Mouse (Mus musculus): ENCODE results near the gene Mast1.

Gene Mast1

DNA sequence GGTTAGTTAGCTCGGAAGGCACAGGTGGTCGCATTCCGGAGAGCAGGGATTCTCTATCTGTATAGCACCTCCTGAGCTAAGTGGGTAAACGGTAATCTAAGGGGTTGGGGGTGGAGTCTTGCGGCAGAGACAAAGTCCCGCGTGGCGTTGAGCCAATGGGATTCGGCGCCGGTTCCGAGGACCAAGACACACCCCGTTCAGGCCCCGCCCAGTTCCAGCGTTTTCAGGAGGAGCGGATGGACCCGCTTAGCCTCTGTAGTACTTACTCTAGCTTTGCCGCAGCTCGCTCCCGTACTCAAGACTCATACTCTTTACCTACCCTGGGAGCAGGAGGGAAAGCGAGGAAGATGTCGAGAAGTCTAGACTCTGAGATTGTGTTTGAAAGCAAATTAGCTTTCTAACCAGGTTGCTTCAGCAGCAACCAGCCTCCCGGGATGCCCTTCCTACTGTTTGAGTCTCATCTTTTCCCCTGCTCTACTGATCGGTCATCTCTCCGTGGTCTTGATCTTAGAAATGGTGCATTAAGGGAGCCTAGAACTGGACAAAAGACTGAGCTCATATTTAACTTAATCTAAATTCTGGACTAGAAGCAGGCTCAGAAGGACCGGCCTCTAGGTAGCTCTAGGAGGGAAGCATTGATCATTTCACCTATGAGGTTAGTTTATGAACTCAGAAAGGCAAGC is 7.5 kb upstream of the Mast1 start:
- no peak for DNase-seq (ENCODE audit: low spot score in 2 of 2)

- no peak for DNase-seq (ENCODE audit: low spot score in 2 of 2)
Observed at GRCm38 (mm10) chr8:84943699-84944098, 6.5 kb upstream of the Mast1 start.

- DNase-seq (ENCODE audit: low spot score in 2 of 2): no peak
Observed at GRCm38 (mm10) chr8:84937620-84938485, 694 bp upstream of the Mast1 start.

GRCm38 (mm10) chr8:84936041-84936961 is 858 bp downstream of the Mast1 start:
- DNase-seq (ENCODE audit: low spot score in 2 of 2): no peak

GRCm38 (mm10) chr8:84935489-84935888 is 1.7 kb downstream of the Mast1 start:
- no peak for DNase-seq (ENCODE audit: low spot score in 2 of 2)

DNA sequence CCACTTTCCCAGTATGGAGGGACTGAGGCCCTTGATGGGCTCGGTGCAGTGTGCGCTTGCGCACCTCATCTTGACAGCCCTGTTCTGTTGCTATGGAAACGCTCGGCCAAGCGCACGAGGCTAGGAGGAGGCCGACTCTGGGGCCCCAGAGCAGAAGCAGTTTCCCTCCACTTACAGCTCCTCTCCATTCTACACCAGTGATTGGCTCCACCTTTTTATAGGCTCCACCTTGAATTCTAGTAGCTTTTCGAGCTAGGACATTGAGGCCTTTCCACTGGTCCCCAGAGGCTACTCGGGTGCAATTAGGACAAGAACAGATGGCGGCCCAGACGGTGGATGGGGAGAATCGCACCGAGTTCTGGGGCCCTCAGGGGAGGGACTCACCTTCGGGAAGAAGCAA is 2.3 kb downstream of the Mast1 start:
- no peak for DNase-seq (ENCODE audit: low spot score in 2 of 2)

GRCm38 (mm10) chr8:84933767-84934559 is 3.2 kb downstream of the Mast1 start:
- no peak for DNase-seq (ENCODE audit: low spot score in 2 of 2)

GRCm38 (mm10) chr8:84930582-84930981 is 6.6 kb downstream of the Mast1 start:
- DNase-seq (ENCODE audit: low spot score in 2 of 2): no peak

DNA sequence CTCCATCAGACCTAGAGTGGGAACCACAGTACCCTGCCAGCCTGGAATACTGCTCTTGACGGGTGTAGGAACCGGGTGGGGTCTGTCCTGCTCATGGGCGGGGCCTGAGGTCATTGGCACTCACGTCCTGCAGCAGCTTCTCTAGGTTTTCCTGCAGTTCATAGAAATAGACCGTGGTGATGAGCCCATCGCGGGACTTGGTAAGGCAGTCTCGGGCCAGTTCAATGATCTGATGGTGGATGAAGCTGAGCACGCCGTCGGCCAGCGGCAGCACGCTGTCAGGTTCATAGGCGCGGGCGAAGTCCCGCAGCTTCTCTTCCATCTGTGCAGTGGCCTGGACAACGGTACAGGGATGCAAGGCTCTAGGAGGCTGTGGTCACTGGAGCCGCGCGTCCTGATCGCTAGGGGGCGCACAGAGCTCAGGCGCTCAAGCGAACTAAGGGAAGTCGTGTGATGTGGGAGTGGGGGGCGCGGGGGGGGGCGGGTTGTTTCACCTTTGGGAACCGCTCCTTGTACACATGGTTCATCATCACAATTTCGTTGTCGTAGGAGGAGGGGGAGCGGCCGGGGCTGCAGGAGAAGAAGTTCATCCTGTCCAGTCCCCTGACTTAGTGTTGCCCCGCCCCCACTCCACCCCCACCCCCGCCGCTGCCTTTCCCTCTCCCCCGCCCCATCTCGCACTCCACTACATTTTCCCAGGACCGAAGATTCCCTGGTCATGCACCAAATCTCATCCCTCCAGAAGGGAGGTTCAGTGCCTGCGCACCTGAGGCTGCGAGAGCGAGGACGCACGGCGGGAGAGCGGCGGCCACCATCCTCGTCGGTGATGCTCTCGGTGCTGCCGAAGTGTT is 8.5 kb downstream of the Mast1 start:
- DNase-seq (ENCODE audit: low spot score in 2 of 2): peak; percentile 48 to 65

- DNase-seq (ENCODE audit: low spot score in 2 of 2): no peak
Observed at GRCm38 (mm10) chr8:84927513-84927912, 9.6 kb downstream of the Mast1 start.

DNA sequence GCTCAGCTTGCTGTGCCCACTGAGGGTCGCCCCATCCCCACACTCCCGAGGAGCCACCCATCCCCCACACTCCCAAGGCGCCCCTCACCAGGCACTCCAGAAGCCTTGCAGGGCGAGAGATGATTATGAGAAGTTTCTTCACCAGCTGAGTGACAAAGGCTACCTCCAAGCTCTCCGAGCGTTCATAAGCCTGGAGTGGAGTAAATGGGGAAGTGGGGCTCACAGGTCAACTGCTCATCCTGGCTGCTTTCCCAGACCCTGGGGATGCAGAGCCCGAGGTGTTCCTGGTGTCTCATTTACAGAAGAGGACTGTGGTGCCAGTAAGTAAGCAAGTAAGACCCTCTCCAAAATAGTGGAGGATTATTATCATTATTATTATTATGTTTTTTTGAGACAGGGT is 11.6 kb downstream of the Mast1 start:
- DNase-seq (ENCODE audit: low spot score in 2 of 2): no peak

- no peak for DNase-seq (ENCODE audit: low spot score in 2 of 2)
Observed at GRCm38 (mm10) chr8:84921596-84921995, 15.6 kb downstream of the Mast1 start.

- no peak for DNase-seq (ENCODE audit: low spot score in 2 of 2)
Observed at GRCm38 (mm10) chr8:84918646-84919045, 18.5 kb downstream of the Mast1 start.

DNA sequence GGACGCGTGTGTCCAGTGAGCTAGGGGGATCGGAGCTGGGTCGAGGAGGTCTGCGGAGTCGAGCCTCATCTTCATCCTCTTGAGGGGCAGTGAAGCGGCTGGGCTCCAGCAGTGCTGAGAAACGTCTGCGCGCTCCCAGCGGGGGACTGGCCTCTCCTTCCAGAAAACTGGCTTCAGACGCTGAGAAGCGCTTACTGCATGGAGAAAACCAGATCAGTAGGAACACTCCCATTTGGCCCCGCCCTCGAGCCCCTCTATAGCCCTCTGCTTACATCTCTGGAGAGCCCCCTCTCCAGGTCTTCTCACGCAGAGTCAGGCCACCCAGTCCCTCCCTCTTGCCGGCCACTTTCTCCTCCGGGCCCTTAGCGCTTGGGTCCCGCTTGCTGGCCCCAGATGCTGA is 19.4 kb downstream of the Mast1 start:
- DNase-seq (ENCODE audit: low spot score in 2 of 2): no peak

DNA sequence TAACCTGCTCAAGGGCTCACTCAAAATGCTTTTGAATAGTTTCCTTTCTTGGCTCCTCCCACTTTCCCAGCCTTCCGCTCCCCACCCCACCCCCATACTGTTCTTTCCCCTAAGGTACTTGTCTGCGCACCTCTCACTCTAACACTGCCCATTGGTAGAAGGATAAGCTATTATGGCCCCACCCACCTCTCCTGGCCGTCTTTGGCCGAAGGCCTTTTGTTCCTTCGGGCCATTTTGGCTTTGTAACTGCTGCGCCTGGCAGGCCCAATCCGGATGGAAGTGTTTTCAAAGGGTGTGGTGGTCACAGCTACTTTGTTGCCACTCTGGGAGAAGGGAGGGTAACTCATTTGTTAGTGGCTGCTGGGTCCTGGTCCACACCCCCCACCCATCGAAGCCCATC is 21.9 kb downstream of the Mast1 start:
- DNase-seq (ENCODE audit: low spot score in 2 of 2): no peak

DNA sequence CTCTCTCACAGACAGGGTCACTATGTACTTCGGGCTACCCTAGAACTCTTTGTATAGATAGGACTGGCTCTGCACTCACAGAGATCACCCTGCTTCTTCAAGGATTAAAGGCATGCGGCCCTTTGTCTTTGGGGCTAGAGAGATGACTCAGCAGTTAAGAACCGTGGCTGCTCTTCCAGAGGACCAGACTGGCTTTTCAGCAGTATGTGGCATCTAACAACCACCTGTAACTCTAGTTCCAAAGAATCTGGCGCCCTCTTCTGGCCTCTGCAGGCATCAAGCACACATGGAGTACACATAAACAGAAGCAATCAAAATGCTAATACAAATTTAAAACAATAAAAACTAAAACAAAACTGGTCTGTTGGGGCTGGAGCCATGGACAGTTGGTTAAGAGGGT is 23.2 kb downstream of the Mast1 start:
- DNase-seq (ENCODE audit: low spot score in 2 of 2): no peak

DNA sequence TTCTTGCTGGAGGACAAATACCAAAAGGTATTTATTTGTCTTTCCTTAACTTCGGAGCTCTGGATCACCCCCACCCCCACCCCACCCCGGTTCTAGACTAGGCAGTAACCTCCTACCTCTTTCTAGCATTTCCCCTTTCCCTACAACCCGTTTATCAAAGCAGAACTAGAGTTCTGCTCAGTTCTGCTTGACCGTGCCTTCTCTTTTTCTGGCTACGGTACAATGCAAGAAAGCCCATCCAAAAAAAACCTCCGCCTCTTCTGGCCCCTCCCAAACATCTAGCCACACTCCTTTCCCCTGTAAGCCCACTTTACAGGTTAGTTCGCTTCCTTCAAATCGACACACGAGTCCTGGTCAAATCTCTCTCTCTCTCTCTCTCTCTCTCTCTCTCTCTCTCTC is 23.7 kb downstream of the Mast1 start:
- DNase-seq (ENCODE audit: low spot score in 2 of 2): no peak

- DNase-seq (ENCODE audit: low spot score in 2 of 2): peak; percentile 66 to 74
Observed at GRCm38 (mm10) chr8:84912895-84913501, 24.2 kb downstream of the Mast1 start.

DNA sequence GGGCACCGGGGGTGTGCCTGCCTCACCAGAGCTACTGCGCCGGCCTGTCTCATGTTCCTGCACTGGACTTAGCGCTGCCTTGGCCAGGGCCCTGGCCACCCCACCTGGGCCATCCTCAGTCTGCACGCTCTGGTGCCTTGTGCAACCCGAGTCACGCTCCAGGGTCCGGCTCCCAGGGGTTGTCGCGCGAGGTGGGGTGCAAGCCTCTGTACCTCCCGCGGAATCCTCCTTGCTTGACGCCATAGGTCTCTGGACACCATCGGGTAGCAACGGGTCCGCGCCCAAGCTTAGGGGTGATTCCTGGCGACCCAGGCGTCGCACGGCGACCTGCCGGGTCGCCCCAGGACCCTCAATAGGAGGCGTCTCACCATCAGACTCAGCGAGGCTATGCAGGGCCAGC is 24.8 kb downstream of the Mast1 start:
- no peak for DNase-seq (ENCODE audit: low spot score in 2 of 2)

DNA sequence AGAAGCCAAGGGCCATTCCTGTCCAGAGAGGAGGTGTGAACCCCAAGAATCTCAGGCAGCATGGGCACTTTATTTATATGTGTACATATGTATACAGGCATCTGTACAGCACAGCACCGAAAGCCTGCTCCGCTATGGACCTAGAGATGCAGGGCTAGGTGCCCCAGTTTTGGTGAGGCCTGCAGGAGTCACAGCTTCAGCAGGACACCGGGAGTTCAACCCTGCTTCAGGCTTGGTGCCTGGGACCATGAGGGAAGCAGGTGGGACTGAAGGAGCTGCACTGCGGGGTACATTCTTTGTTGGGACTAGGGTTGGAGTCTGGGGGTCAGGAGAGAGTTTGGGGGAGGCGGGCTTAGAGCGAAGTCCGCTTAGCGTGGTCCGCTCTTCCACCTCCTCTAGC is 25.3 kb downstream of the Mast1 start:
- no peak for DNase-seq (ENCODE audit: low spot score in 2 of 2)
